Mouse (Mus musculus): Measurements from ENCODE around the gene Meis1. TPM values are rescaled to one million over a fixed set of nuclear protein-coding genes. Genes with fewer than 3 reads are reported as not detected.

Meis1 gene
- polyA plus RNA-seq, 1 experiment: 34.6 TPM

DNA sequence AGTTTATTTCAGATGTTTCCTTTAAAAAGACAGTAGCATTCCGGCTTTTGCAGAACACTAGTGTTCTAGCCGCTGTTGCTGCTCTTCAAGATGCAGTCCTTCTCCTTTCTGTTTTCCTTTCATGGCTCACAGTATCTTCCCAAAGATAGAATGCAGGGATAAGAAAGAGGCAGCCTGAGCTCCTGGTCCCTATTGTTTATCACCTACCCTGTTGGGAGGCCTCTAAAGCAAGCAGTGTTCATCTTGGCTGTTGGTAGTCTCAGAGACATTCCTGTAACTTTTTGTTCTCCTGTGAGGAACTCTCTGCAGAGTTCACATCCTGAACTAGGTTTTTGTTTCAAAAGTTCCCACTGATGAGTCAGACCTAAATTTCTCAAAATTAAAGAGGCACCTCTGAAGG lies 3.8 kb upstream of the Meis1 start:
- TF ChIP-seq CTCF (IDR thresholded peaks at IDR 0.05; ENCODE audit: borderline replicate concordance, insufficient read depth, low read length) (no peak), POLR2A (IDR thresholded peaks at IDR 0.05; ENCODE audit: low read depth, low read length) (no peak)
- Histone ChIP-seq H3K4me1 (ENCODE audit: control insufficient read depth, insufficient read depth, low read length) (peaks cover 5% of the 10 kb centered on the region; the same call in 1 of the 2 replicates), H3K4me3 (ENCODE audit: insufficient read depth, low read length) (no peak overlapping the region), H3K27ac (ENCODE audit: insufficient read depth, low read length) (peak overlapping the region; percentile 48)

DNA sequence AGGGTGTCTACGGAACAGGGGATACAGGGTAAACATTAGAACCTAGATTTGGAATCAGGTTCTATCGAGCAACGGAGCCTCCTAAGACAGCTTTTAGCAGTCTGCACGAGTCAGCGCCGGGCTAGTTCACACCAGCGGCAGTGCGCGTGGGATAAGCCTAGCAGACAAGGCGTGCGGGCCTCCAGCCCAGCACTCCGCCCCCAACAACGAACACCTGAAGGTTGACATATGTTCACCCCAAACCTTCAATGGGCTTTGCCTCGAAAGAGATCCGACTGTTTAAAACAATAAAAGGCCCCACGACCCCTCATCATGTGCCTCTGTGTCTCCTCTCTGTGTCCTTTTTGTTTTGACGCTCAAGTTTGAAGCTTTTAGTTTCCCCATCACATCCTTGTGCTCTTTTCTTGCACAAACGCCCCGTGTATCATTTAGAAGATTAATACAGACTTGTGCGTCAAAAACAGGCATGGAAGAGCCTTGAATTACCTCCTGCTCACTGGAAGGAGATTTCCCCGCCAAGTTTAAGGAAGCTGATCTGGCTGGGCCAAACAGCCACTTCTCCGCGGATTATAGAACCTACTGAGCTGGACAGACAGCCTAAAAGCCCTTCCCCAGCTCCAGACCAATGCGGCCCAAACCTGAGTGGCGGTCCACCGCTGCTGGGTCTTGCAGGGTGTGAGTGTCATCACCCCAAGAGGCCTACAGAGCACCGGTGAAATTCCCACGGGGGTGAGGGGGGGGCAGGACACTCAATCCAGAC lies 2.3 kb upstream of the Meis1 start:
- H3K4me1 ChIP-seq (ENCODE audit: control insufficient read depth, insufficient read depth, low read length): peaks cover 5% of the 10 kb centered on the region; the same call in 1 of the 2 replicates
- H3K4me3 ChIP-seq (ENCODE audit: insufficient read depth, low read length): peak overlapping the region; percentile 67
- peak; percentile 25; the same call in 1 of the 2 replicates for TF ChIP-seq POLR2A (IDR thresholded peaks at IDR 0.05; ENCODE audit: low read depth, low read length)
- no peak for TF ChIP-seq CTCF (IDR thresholded peaks at IDR 0.05; ENCODE audit: borderline replicate concordance, insufficient read depth, low read length)
- H3K27ac ChIP-seq (ENCODE audit: insufficient read depth, low read length): peak overlapping the region; percentile 41

DNA sequence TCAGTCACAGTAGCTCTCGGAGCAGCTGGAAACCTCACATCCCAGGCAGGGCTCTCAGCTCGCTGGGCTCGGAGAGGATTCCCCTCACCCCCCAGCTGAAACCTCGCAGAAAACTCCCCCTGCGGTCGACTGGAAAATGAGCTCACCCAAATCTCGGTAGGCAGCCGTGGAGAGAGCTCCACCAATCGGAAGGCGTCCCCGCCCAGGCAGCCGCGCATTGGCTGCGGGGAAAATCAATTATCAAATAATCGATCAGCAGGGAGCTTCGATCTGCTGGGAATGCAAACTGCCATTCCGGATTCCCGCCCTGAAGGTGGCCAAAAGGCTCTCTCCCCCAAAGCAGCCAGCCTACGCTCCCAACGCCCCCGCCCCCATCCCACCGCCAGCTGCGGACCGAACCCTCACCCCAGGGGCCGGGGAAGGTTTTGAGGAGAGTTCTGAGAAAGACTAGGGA lies 1.6 kb upstream of the Meis1 start:
- peaks cover 5% of the 10 kb centered on the region; the same call in 1 of the 2 replicates for H3K4me1 ChIP-seq (ENCODE audit: control insufficient read depth, insufficient read depth, low read length)
- H3K4me3 ChIP-seq (ENCODE audit: insufficient read depth, low read length): peak overlapping the region; percentile 67
- peak; percentile 51 for TF ChIP-seq POLR2A (IDR thresholded peaks at IDR 0.05; ENCODE audit: low read depth, low read length)
- TF ChIP-seq CTCF (IDR thresholded peaks at IDR 0.05; ENCODE audit: borderline replicate concordance, insufficient read depth, low read length): no peak
- peak overlapping the region; percentile 90 for H3K27ac ChIP-seq (ENCODE audit: insufficient read depth, low read length)

- Histone ChIP-seq H3K4me3 (ENCODE audit: insufficient read depth, low read length) (peak overlapping the region; percentile 59), H3K4me1 (ENCODE audit: control insufficient read depth, insufficient read depth, low read length) (peaks cover 5% of the 10 kb centered on the region; the same call in 1 of the 2 replicates), H3K27ac (ENCODE audit: insufficient read depth, low read length) (peak overlapping the region; percentile 90)
- TF ChIP-seq CTCF (IDR thresholded peaks at IDR 0.05; ENCODE audit: borderline replicate concordance, insufficient read depth, low read length) (no peak), POLR2A (IDR thresholded peaks at IDR 0.05; ENCODE audit: low read depth, low read length) (peak; percentile 41)
These were observed 703 bp upstream of the Meis1 start for GRCm38 (mm10) chr11:19019204-19020171.

DNA sequence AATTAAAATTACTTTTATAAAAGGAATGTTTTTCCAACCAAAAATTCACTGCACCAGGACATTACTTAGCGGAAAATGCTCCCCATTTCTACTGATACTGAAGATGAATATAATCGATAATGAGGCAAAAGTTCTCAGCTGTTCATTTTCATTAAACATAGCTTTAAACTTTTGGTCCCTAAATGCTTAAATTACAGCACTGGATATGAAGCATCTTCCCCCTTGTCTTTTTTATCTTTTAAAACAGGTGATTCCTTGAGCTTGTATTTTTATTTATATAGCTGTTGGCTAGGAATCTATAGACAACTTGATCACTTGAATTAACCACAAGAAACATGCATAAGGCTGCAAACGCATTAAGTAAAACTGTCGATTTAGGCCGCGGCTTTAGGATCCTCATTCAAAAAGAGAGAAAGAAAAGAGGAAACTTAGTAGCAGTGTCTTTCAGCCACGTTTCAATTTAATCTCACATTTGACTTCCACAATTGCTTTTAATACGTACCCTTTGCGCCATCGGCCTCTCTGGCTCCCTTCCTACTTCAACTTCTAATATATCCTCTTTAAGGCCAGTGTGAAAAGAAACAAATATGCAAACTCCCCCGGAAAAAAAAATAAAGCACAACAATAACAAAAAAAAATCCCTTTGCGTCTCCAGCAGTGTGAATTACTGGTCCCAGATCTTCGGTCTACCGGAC lies 919 bp downstream of the Meis1 start:
- H3K27ac ChIP-seq (ENCODE audit: insufficient read depth, low read length): peak overlapping the region; percentile 91
- H3K4me1 ChIP-seq (ENCODE audit: control insufficient read depth, insufficient read depth, low read length): peaks cover 5% of the 10 kb centered on the region; the same call in 1 of the 2 replicates
- peak overlapping the region; percentile 59 for H3K4me3 ChIP-seq (ENCODE audit: insufficient read depth, low read length)
- TF ChIP-seq POLR2A (IDR thresholded peaks at IDR 0.05; ENCODE audit: low read depth, low read length): no peak
- TF ChIP-seq CTCF (IDR thresholded peaks at IDR 0.05; ENCODE audit: borderline replicate concordance, insufficient read depth, low read length): no peak

DNA sequence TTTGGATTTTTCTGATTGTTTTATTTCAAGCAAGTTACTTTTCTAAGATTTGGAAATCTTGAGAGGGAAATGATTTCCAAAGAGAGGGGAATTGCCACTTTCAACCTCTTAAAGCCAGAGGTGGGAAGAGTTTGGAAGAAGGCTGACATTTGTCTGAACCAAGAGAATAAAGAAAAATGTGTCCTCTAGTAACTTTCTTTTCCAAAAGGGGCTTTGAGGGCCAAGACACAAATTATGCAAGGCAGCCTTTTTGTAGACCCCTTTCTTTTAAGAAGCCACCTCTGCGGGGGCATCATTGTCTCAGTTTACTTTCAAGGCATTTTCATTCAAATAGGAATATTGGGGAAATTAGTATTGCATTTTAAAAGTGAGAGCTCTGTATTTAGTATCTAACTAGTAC lies 1.5 kb downstream of the Meis1 start:
- H3K4me3 ChIP-seq (ENCODE audit: insufficient read depth, low read length): peak overlapping the region; percentile 70
- peak overlapping the region; percentile 49 for H3K27ac ChIP-seq (ENCODE audit: insufficient read depth, low read length)
- no peak for TF ChIP-seq CTCF (IDR thresholded peaks at IDR 0.05; ENCODE audit: borderline replicate concordance, insufficient read depth, low read length)
- no peak for TF ChIP-seq POLR2A (IDR thresholded peaks at IDR 0.05; ENCODE audit: low read depth, low read length)
- 0 out of 2 replicates have a peak, but pooled peaks cover 5% of the 10 kb centered on the region for H3K4me1 ChIP-seq (ENCODE audit: control insufficient read depth, insufficient read depth, low read length)

- peak overlapping the region; percentile 48 for H3K27ac ChIP-seq (ENCODE audit: insufficient read depth, low read length)
- H3K4me1 ChIP-seq (ENCODE audit: control insufficient read depth, insufficient read depth, low read length): 0 out of 2 replicates have a peak, but pooled peaks cover 5% of the 10 kb centered on the region
- TF ChIP-seq POLR2A (IDR thresholded peaks at IDR 0.05; ENCODE audit: low read depth, low read length): 0 out of 2 replicates have a peak, but pooled peaks have one; percentile 19
- TF ChIP-seq CTCF (IDR thresholded peaks at IDR 0.05; ENCODE audit: borderline replicate concordance, insufficient read depth, low read length): no peak
- H3K4me3 ChIP-seq (ENCODE audit: insufficient read depth, low read length): peak overlapping the region; percentile 70
These were observed 2.1 kb downstream of the Meis1 start for GRCm38 (mm10) chr11:19016481-19017220.

GRCm38 (mm10) chr11:19015731-19016461 lies 2.9 kb downstream of the Meis1 start:
- Histone ChIP-seq H3K4me3 (ENCODE audit: insufficient read depth, low read length) (peak overlapping the region; percentile 70), H3K4me1 (ENCODE audit: control insufficient read depth, insufficient read depth, low read length) (no peaks in the 10 kb centered on the region), H3K27ac (ENCODE audit: insufficient read depth, low read length) (peak overlapping the region; percentile 48)
- no peak for TF ChIP-seq CTCF (IDR thresholded peaks at IDR 0.05; ENCODE audit: borderline replicate concordance, insufficient read depth, low read length)

Measured in embryonic fibroblast, embryonic 13.5 days (primary cell).